Mouse (Mus musculus) G1E (cell line): ENCODE data around the gene Pygo2.

Source experiments
- CTCF ChIP-seq: IDR thresholded peaks from 2 replicates; pipeline ENCODE4 v1.5.1; 2012; ENCODE audit warnings: low read depth, low read length, inconsistent platforms, mixed read lengths
- GATA1 ChIP-seq: IDR thresholded peaks from 2 replicates; pipeline ENCODE4 v1.6.1; 2012; ENCODE audit warnings: borderline replicate concordance, low read length, inconsistent platforms, mixed read lengths
- GATA2 ChIP-seq: IDR thresholded peaks from 2 replicates; pipeline ENCODE4 v1.6.1; 2012; ENCODE audit warnings: low read depth, low read length, inconsistent platforms, borderline replicate concordance
- POLR2AphosphoS5 ChIP-seq: IDR thresholded peaks from 2 replicates; pipeline ENCODE4 v1.6.1; 2012; ENCODE audit warnings: low read depth, low read length, inconsistent platforms; ENCODE audit not compliant: insufficient replicate concordance
- TAL1 ChIP-seq: conservative IDR thresholded peaks from 2 replicates; pipeline ENCODE4 v1.6.1; 2012; ENCODE audit warnings: low read depth, low read length, inconsistent platforms, mixed read lengths

- TF ChIP-seq CTCF (no peak), TAL1 (no peak), GATA1 (no peak), POLR2AphosphoS5 (no peak), GATA2 (no peak)
These were observed 46.3 kb upstream of the Pygo2 start for GRCm38 (mm10) chr3:89383651-89384255.
